In genomic region chr11:63914388-63914787, GRCm38 (mm10) we compare ENCODE assay signal across 8 mouse cellular contexts. TPM values are rescaled to one million over a fixed set of nuclear protein-coding genes. Genes with fewer than 3 reads are reported as not detected.
A peak's percentile ranks its signal among the peaks of the same experiment; 100 is the strongest.
DNase-seq lines count a peak whose midpoint lies in the region; ATAC-seq lines count a peak whose summit lies in the region.

No protein-coding gene starts in this region.

- H3K9me3 ChIP-seq in embryonic facial prominence, embryonic 10.5 days = no peaks in the 10 kb centered on the region
- H3K9me3 ChIP-seq in intestine, embryonic 16.5 days (ENCODE audit: control insufficient read depth, low read length) = no peaks in the 10 kb centered on the region
- H3K9me3 ChIP-seq in limb, embryonic 15.5 days = no peaks in the 10 kb centered on the region
- no peaks in the 10 kb centered on the region for H3K9me3 ChIP-seq in midbrain, embryonic 14.5 days (ENCODE audit: control insufficient read depth, low read length)

- peak overlapping the region; percentile 78 for H3K4me2 ChIP-seq in intestine, embryonic 16.5 days (ENCODE audit: low read depth, low read length)
- peak overlapping the region; percentile 78 for H3K4me2 ChIP-seq in limb, embryonic 15.5 days
- peak overlapping the region; percentile 53 for H3K4me2 ChIP-seq in midbrain, embryonic 14.5 days (ENCODE audit: low read length)

- H3K27ac ChIP-seq in embryonic facial prominence, embryonic 10.5 days (replicated peaks) = no peak overlapping the region; the same call in 1 of the 2 replicates
- no peak overlapping the region for H3K27ac ChIP-seq in intestine, embryonic 16.5 days (ENCODE audit: low read length)
- no peak overlapping the region for H3K27ac ChIP-seq in limb, embryonic 15.5 days
- no peak overlapping the region for H3K27ac ChIP-seq in midbrain, embryonic 14.5 days (replicated peaks; ENCODE audit: low read depth, low read length)

- ATAC-seq in intestine, embryonic 16.5 days = peak; percentile 95
- peak; percentile 77 for ATAC-seq in limb, embryonic 15.5 days (ENCODE audit: insufficient number of reproducible peaks, low FRiP score, low TSS enrichment, low read depth)
- ATAC-seq in midbrain, embryonic 14.5 days (ENCODE audit: low FRiP score, low TSS enrichment) = peak; percentile 90

- H3K4me3 ChIP-seq in embryonic facial prominence, embryonic 10.5 days = peak overlapping the region; percentile 51
- peak overlapping the region; percentile 48 for H3K4me3 ChIP-seq in intestine, embryonic 16.5 days (ENCODE audit: low read length)
- H3K4me3 ChIP-seq in limb, embryonic 15.5 days = peak overlapping the region; percentile 39
- H3K4me3 ChIP-seq in midbrain, embryonic 14.5 days (replicated peaks; ENCODE audit: low read depth, low read length) = peak overlapping the region; percentile 38

- H3K9ac ChIP-seq in intestine, embryonic 16.5 days (ENCODE audit: low read depth, low read length) = peak overlapping the region; percentile 53; the same call in 1 of the 2 replicates
- H3K9ac ChIP-seq in limb, embryonic 15.5 days = no peak overlapping the region
- H3K9ac ChIP-seq in midbrain, embryonic 14.5 days (replicated peaks; ENCODE audit: low read length) = 0 out of 2 replicates have a peak overlapping the region, but pooled peaks have one; percentile 23

- peaks cover 73% of the 10 kb centered on the region for H3K4me1 ChIP-seq in embryonic facial prominence, embryonic 10.5 days
- H3K4me1 ChIP-seq in intestine, embryonic 16.5 days (ENCODE audit: control insufficient read depth, insufficient read depth, low read length) = peaks cover 22% of the 10 kb centered on the region
- H3K4me1 ChIP-seq in limb, embryonic 15.5 days = peaks cover 32% of the 10 kb centered on the region
- peaks cover 20% of the 10 kb centered on the region for H3K4me1 ChIP-seq in midbrain, embryonic 14.5 days (ENCODE audit: control insufficient read depth, insufficient read depth, low read length)

- no peaks in the 10 kb centered on the region for H3K36me3 ChIP-seq in embryonic facial prominence, embryonic 10.5 days (replicated peaks)
- H3K36me3 ChIP-seq in intestine, embryonic 16.5 days (ENCODE audit: control insufficient read depth, insufficient read depth, low read length) = no peaks in the 10 kb centered on the region
- H3K36me3 ChIP-seq in limb, embryonic 15.5 days = no peaks in the 10 kb centered on the region
- no peaks in the 10 kb centered on the region for H3K36me3 ChIP-seq in midbrain, embryonic 14.5 days (ENCODE audit: control insufficient read depth, insufficient read depth, low read length)

- WGBS in embryonic facial prominence, embryonic 10.5 days = 3% methylated on average over 20 of the region's 20 CpGs
- 4% methylated on average over 20 of the region's 20 CpGs for WGBS in intestine, embryonic 16.5 days
- WGBS in limb, embryonic 15.5 days = 5% methylated on average over 20 of the region's 20 CpGs
- WGBS in midbrain, embryonic 14.5 days = 3% methylated on average over 20 of the region's 20 CpGs

- H3K27me3 ChIP-seq in embryonic facial prominence, embryonic 10.5 days (replicated peaks; ENCODE audit: low read depth, poor library complexity, severe bottlenecking) = peaks cover 81% of the 10 kb centered on the region
- H3K27me3 ChIP-seq in intestine, embryonic 16.5 days (replicated peaks; ENCODE audit: control insufficient read depth, insufficient read depth, low read length) = peaks cover 10% of the 10 kb centered on the region; the same call in 1 of the 2 replicates
- peaks cover 16% of the 10 kb centered on the region for H3K27me3 ChIP-seq in limb, embryonic 15.5 days
- H3K27me3 ChIP-seq in midbrain, embryonic 14.5 days (ENCODE audit: control insufficient read depth, insufficient read depth, low read length) = peaks cover 16% of the 10 kb centered on the region

- DNase-seq in layer of hippocampus, adult 11-12 months (ENCODE audit: low spot score) = peak; percentile 49
- no peak for DNase-seq in layer of hippocampus, adult 8-10 months (ENCODE audit: low spot score in 2 of 2)
- peak; percentile 85 for DNase-seq in embryonic facial prominence, embryonic 10.5 days (ENCODE audit: low spot score)
- DNase-seq in heart, adult 11 months = peak; percentile 99
- DNase-seq in midbrain, embryonic 14.5 days = peak; percentile 88
- peak; percentile 71 to 76 for DNase-seq in spleen, postnatal 36 days (ENCODE audit: low spot score in 2 of 2)

RNA-seq across cellular contexts. Expression of gene Hs3st3b1, which starts 7.7 kb away (rescaled TPM):
- total RNA-seq in layer of hippocampus, adult 8-10 months (2022) = 1 to 10 TPM in 2 of 4 experiments, under 1 TPM in 2; 0.45 to 1.6 (median 0.90) TPM
- 9.5 and 11.8 TPM in 2 replicates for polyA plus RNA-seq in embryonic facial prominence, embryonic 10.5 days (2016; fragmentation: Nextera tagmentation; extraction: Ambion mirVana)
- polyA plus RNA-seq in intestine, embryonic 16.5 days (2015; fragmentation: Nextera tagmentation; extraction: Ambion mirVana) = 4.5 and 5.2 TPM in 2 replicates
- polyA plus RNA-seq in limb, embryonic 15.5 days (2015; fragmentation: Nextera tagmentation; extraction: Ambion mirVana) = 13.4 and 16.6 TPM in 2 replicates
- 12.6 and 18.0 TPM in 2 replicates for polyA plus RNA-seq in midbrain, embryonic 14.5 days (2014; fragmentation: Nextera tagmentation; extraction: Ambion mirVana)

Comparison
In these comparisons a context has a peak if more than half of its experiments do, and no peak if none do; other contexts are left out.
1. DNase-seq: peak in layer of hippocampus, adult 11-12 months (single experiment), embryonic facial prominence, embryonic 10.5 days (single experiment), heart, adult 11 months (single experiment), midbrain, embryonic 14.5 days (single experiment) and spleen, postnatal 36 days (2 of 2); none in layer of hippocampus, adult 8-10 months (0 of 2).
2. Peak in every context shown above with its lines, with median percentiles within 50 percentile points of each other: H3K4me3 ChIP-seq, ATAC-seq and H3K4me2 ChIP-seq.